Mouse (Mus musculus): ENCODE results near the gene Rab1b.
"Not testable (repeated sequence)": the region's sequence is repeated elsewhere in the genome, so short reads cannot be mapped to it uniquely, and the experiment has no call there.

Gene Rab1b

GRCm38 (mm10) chr19:5106731-5107191 is at the start of gene Rab1b:
Rab1b (minus strand) TSS chr19:5107072.
- peak; percentile 98 for DNase-seq (ENCODE audit: low read depth, low spot score)

DNA sequence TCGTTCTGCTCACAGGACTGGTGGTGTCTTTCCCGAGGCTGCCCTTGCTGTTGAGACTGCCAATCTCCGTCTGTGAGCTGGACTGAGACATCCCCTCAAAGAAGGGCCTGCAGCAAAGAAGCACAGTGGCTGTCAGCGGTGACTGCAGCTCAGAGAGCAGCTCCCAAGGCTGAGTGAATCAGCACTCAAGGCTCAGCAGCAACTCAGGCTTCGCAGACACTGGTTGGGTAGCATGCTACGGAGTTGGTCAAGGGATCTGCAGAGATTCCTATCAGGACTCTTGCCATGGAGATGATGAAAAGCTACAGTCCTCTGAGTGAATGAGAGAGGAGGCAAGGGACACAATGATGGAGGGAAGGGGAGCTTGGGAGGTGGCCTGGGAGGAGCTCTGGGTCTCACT is 45.4 kb upstream of the Rab1b start:
- no peak for DNase-seq (ENCODE audit: low read depth, low spot score)

DNA sequence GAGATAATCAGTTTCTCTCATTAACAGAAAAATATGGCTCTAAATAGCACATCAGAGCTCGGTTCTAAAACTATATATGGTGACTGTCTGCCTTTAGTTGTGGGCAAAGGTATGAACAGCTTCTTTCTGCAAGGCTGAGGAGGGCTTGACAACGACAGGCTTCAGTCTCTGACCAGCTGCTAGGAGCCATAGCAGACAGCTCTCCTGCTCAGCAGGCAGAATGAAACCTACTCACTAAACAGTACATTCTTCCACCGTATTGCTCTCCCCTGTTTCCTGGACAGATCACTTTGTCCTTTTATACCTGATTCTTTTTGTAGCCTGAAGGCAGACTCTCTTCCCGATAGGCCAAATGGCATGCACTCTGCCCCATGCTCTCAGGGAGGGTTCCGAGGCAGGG is 44.9 kb upstream of the Rab1b start:
- no peak for DNase-seq (ENCODE audit: low read depth, low spot score)

DNA sequence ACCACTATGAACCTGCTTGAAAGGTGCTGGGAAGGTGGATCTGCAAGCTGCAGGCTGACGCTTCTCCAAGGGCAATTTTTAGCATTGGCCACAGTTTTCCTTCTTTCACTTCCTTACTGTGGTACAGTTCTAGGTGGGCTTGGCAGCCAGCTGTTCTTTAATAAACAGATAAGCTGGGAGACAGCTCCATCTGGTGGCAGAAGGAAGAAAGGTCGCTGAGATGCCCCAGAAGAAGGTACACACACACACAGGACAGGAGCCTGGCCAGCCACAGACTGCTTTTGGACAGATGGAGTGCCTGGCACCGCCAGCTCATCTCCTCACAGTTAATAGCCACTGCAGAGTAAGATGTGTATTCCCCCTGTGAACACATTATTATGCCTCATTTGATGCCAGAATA is 44.5 kb upstream of the Rab1b start:
- peak; percentile 33 for DNase-seq (ENCODE audit: low read depth, low spot score)

GRCm38 (mm10) chr19:5150358-5150757 is 43.5 kb upstream of the Rab1b start:
- no peak for DNase-seq (ENCODE audit: low read depth, low spot score)

DNA sequence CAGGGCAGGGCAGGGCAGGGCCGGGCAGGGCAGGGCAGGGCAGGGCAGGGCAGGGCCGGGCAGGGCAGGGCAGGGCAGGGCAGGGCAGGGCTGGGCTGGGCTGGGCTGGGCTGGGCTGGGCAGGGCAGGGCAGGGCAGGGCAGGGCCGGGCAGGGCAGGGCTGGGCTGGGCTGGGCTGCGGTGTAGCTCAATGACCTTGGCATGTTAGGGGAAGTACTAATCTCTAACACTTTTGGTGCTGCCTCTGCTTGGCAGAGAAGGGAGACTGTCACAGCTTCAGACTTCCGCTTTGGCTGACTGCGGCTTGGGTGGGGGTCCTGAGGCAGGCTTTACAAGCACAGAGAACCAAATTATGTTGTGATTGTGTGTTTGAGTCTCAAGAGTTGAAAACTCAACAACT is 42.2 kb upstream of the Rab1b start:
- DNase-seq (ENCODE audit: low read depth, low spot score), result not testable (repeated sequence)

DNA sequence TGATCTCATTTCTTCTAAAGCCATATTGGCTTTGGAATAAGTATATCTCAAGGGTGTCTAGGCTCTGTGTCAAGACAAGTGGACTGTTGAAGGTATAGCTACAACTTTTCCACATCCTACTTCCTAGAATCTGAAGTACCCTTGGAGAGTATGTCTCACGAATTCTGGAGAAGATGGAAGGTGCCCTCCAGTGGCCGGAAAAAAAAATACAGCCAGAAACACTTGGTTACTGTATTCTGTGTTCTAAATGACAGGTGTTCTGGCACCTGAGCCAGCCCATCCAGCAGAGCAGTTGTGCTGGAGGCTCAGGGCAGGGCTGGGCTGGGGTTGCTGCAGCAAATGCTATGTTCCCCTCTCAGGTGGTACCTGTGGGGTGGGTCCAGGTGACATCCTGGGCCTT is 32.8 kb upstream of the Rab1b start:
- peak; percentile 40 for DNase-seq (ENCODE audit: low read depth, low spot score)

DNA sequence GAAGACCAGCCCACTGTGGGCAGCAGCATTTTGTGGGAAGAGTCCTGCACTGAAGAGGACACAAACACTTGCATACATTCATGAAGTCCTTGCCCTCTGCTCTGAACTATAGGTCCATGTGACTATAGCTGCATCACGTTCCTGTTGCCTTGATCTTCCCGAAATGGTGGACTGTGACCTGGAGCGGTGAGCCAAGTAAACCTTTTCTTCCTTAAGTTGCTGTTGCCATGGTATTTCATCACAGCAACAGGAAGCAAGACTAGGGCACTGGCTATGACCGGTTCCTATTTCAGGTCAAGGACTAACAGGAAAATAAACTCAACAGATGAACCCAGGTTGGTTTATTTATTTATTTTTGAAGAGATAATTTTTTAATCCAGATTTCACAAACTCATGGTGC is 24.4 kb upstream of the Rab1b start:
- no peak for DNase-seq (ENCODE audit: low read depth, low spot score)

DNA sequence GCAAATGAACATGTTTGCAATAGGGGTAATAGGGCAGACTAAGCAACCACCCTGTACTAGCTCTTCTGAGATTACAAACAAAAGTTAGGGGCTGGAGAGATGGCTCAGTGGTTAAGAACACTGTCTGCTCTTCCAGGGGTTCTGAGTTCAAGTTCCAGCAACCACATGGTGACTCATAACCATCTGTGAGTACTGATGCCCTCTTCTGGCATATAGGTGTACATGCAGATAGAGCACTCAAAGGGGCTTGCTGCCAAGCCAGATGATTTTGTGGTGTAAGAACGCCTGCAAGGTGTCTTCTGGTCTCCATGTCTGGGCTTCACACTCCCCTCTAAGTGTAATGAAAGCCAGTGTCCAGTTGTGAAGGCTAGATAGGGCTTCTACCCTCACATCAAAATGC is 22.9 kb upstream of the Rab1b start:
- DNase-seq (ENCODE audit: low read depth, low spot score), result no peak

GRCm38 (mm10) chr19:5124055-5124614 is 17.3 kb upstream of the Rab1b start:
- no peak for DNase-seq (ENCODE audit: low read depth, low spot score)

- DNase-seq (ENCODE audit: low read depth, low spot score), result no peak
Observed at GRCm38 (mm10) chr19:5123241-5123640, 16.4 kb upstream of the Rab1b start.

DNA sequence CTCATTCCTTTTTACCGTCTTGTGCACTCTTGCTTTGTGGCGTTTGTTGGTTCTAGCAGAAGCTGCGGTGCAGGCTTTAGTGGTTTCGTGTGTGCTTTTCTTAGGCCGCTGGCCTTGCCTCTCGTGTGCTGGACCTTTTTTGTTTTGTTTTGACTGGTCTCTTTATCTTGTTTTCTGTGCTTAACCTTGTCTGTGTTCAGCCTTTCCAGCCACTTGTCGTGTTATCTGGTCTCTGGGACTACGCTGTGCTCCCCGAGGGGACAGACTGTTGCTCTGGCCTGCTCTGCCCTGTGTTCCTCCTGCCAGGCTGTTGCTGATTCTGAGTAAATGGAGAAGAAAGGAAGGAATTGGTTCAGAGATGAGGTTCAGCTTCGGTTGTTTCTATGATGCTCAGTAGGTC is 15.6 kb upstream of the Rab1b start:
- DNase-seq (ENCODE audit: low read depth, low spot score), result no peak

DNA sequence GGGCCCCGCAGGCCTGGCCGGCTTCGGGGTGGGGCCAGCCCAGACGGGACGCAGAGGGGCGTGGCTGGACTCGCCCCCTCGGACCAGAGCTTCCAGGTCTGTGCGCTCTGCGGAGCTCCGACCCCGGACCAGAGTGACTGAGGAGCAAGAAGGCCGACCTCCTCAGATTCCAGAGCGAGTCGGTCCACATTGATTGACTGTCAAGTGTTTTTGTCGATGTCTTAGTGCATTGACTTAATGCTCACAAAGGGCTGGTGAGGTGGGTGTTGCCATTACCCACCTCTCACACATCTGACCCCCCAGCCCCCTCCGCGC is 11.5 kb upstream of the Rab1b start, which contains the start of gene Klc2:
Klc2 (minus strand) TSS at position 177 of the 315 bp plus-strand sequence.
- DNase-seq (ENCODE audit: low read depth, low spot score), result no peak

- peak; percentile 71 for DNase-seq (ENCODE audit: low read depth, low spot score)
Observed at GRCm38 (mm10) chr19:5117494-5118383, 10.9 kb upstream of the Rab1b start.

DNA sequence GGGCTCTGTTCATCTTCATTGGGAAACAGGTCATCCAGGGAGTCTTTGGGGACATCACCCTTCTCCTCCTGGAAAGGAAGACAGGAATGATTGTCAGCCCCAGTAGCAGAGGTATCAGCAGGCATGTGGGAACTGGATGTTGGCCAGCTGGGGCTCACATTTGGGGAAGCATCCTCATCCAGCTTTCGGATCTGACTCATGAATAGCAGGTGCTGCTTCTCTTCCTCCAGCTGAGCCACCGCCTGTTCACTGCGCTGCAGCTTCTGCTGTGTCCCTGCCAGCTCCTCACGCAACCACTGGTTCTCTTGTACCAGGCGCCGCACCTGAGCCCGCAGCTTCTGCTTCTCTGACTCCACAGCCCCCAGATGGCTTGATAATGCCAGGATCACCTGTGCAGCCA is 6.9 kb upstream of the Rab1b start:
- no peak for DNase-seq (ENCODE audit: low read depth, low spot score)

- no peak for DNase-seq (ENCODE audit: low read depth, low spot score)
Observed at GRCm38 (mm10) chr19:5109659-5110453, 3.0 kb upstream of the Rab1b start.

GRCm38 (mm10) chr19:5108702-5109101 is 1.8 kb upstream of the Rab1b start:
- no peak for DNase-seq (ENCODE audit: low read depth, low spot score)

GRCm38 (mm10) chr19:5108271-5108575 is 1.4 kb upstream of the Rab1b start:
- DNase-seq (ENCODE audit: low read depth, low spot score), result no peak

- DNase-seq (ENCODE audit: low read depth, low spot score), result no peak
Observed at GRCm38 (mm10) chr19:5107556-5108270, 841 bp upstream of the Rab1b start.

- no peak for DNase-seq (ENCODE audit: low read depth, low spot score)
Observed at GRCm38 (mm10) chr19:5106074-5106473, 798 bp downstream of the Rab1b start.

GRCm38 (mm10) chr19:5098363-5099143 is 8.3 kb downstream of the Rab1b start, which contains the start of gene Cnih2:
Cnih2 (minus strand) TSS chr19:5098521.
- no peak for DNase-seq (ENCODE audit: low read depth, low spot score)
